Mouse (Mus musculus) heart, embryonic 15.5 days (tissue): Measurements from ENCODE around the gene Vsig2. TPM values are rescaled to one million over a fixed set of nuclear protein-coding genes. Genes with fewer than 3 reads are reported as not detected.

Source experiments
- ATAC-seq: fragments of 200-750 bp; cut with Nextera tagmentation; replicated peaks from 2 replicates; pipeline ENCODE4 v1.8.0; 2017; ENCODE audit warnings: low read depth, moderate TSS enrichment; ENCODE audit not compliant: insufficient number of reproducible peaks, insufficient read depth, low FRiP score
- H3K27ac ChIP-seq: fragments of 300-500 bp; sonication (generic); 2 replicates; pipeline ENCODE4 v1.5.1; 2015; ENCODE audit warnings: mild to moderate bottlenecking, inconsistent platforms
- H3K27me3 ChIP-seq: fragments of 300-500 bp; sonication (generic); 2 replicates; pipeline ENCODE4 v1.6.1; 2015; ENCODE audit warnings: inconsistent platforms
- H3K36me3 ChIP-seq: fragments of 300-500 bp; sonication (generic); 2 replicates; pipeline ENCODE4 v1.6.1; 2015; ENCODE audit warnings: mild to moderate bottlenecking, inconsistent platforms
- H3K4me1 ChIP-seq: fragments of 300-500 bp; sonication (generic); replicated peaks from 2 replicates; pipeline ENCODE4 v1.6.1; 2015; ENCODE audit warnings: inconsistent platforms
- H3K4me2 ChIP-seq: fragments of 300-500 bp; sonication (generic); 2 replicates; pipeline ENCODE4 v1.6.1; 2015; ENCODE audit warnings: inconsistent platforms, mild to moderate bottlenecking, moderate library complexity
- H3K4me3 ChIP-seq: fragments of 300-500 bp; sonication (generic); 2 replicates; pipeline ENCODE4 v1.5.1; 2015; ENCODE audit warnings: mild to moderate bottlenecking, inconsistent platforms
- H3K9ac ChIP-seq: fragments of 300-500 bp; sonication (generic); 2 replicates; pipeline ENCODE4 v1.6.1; 2015; ENCODE audit warnings: mild to moderate bottlenecking, inconsistent platforms
- H3K9me3 ChIP-seq: fragments of 300-500 bp; sonication (generic); replicated peaks from 2 replicates; pipeline ENCODE4 v1.6.1; 2016; ENCODE audit warnings: inconsistent platforms
- WGBS: fragments of 180-500 bp; shearing (Covaris S2); methylation state at CpG from one replicate; pipeline ENCODE4 v1.1.7; 2015; ENCODE audit warnings: mixed read lengths; 5-methylcytosine and 5-hydroxymethylcytosine counted together
- polyA plus RNA-seq: library from polyadenylated mRNA; unstranded; fragments of >200 nt; fragmentation: Nextera tagmentation; extraction: Ambion mirVana; gene quantifications from 2 replicates; pipeline ENCODE4 v1.2.1, GENCODE M21; 2015

Vsig2 gene
- polyA plus RNA-seq: 2.3 and 2.5 TPM in 2 replicates

- Histone ChIP-seq H3K4me1 (peaks cover 27% of the 10 kb centered on the region), H3K27ac (0 out of 2 replicates have a peak within 1 kb of the TSS, but pooled peaks have one; percentile 6), H3K36me3 (no peaks in the 10 kb centered on the region), H3K4me2 (no peak within 1 kb of the TSS), H3K9me3 (no peaks in the 10 kb centered on the region), H3K4me3 (no peak within 1 kb of the TSS), H3K27me3 (no peaks in the 10 kb centered on the region), H3K9ac (no peak within 1 kb of the TSS)
- ATAC-seq: no peak
- 56% methylated on average over 23 of the region's 23 CpGs for WGBS
Measured at GRCm38 (mm10) chr9:37539170-37540025, at the start of gene Vsig2. TSS of gene Vsig2 (plus strand) at chr9:37539255.

GRCm38 (mm10) chr9:37489446-37490120, 49.5 kb upstream of the Vsig2 start:
- peak; percentile 73 for ATAC-seq
- H3K36me3 ChIP-seq: no peaks in the 10 kb centered on the region; the same call in 1 of the 2 replicates
- H3K27me3 ChIP-seq: no peaks in the 10 kb centered on the region
- peak overlapping the region; percentile 91 for H3K4me2 ChIP-seq
- peak overlapping the region; percentile 100 for H3K27ac ChIP-seq
- H3K9me3 ChIP-seq: no peaks in the 10 kb centered on the region
- H3K4me3 ChIP-seq: peak overlapping the region; percentile 99
- under 1% methylated on average over 74 of the region's 75 CpGs for WGBS
- H3K9ac ChIP-seq: peak overlapping the region; percentile 97
- peaks cover 17% of the 10 kb centered on the region for H3K4me1 ChIP-seq

- Histone ChIP-seq H3K36me3 (no peaks in the 10 kb centered on the region; the same call in 1 of the 2 replicates), H3K27me3 (no peaks in the 10 kb centered on the region), H3K4me2 (no peak overlapping the region), H3K27ac (no peak overlapping the region), H3K4me3 (no peak overlapping the region), H3K9me3 (no peaks in the 10 kb centered on the region), H3K9ac (no peak overlapping the region), H3K4me1 (peaks cover 1% of the 10 kb centered on the region; the same call in 1 of the 2 replicates)
- 58% methylated on average over 3 of the region's 3 CpGs for WGBS
- ATAC-seq: no peak
Measured at GRCm38 (mm10) chr9:37495761-37496160, 43.3 kb upstream of the Vsig2 start.

- Histone ChIP-seq H3K4me2 (no peak overlapping the region), H3K36me3 (no peaks in the 10 kb centered on the region; the same call in 1 of the 2 replicates), H3K9ac (no peak overlapping the region), H3K27ac (no peak overlapping the region), H3K4me3 (no peak overlapping the region), H3K9me3 (no peaks in the 10 kb centered on the region), H3K27me3 (no peaks in the 10 kb centered on the region), H3K4me1 (no peaks in the 10 kb centered on the region)
- no peak for ATAC-seq
Measured at GRCm38 (mm10) chr9:37496325-37496724, 42.7 kb upstream of the Vsig2 start.

GRCm38 (mm10) chr9:37500201-37500600, 38.9 kb upstream of the Vsig2 start:
- Histone ChIP-seq H3K4me1 (no peaks in the 10 kb centered on the region), H3K27ac (no peak overlapping the region), H3K4me2 (no peak overlapping the region), H3K4me3 (no peak overlapping the region), H3K27me3 (no peaks in the 10 kb centered on the region), H3K36me3 (no peaks in the 10 kb centered on the region), H3K9me3 (no peaks in the 10 kb centered on the region), H3K9ac (no peak overlapping the region)
- WGBS: 83% methylated on average over 3 of the region's 3 CpGs
- ATAC-seq: no peak

GRCm38 (mm10) chr9:37501170-37501569, 37.9 kb upstream of the Vsig2 start:
- H3K4me3 ChIP-seq: no peak overlapping the region
- no peaks in the 10 kb centered on the region for H3K4me1 ChIP-seq
- 90% methylated on average over 1 of the region's 1 CpGs for WGBS
- no peaks in the 10 kb centered on the region for H3K9me3 ChIP-seq
- H3K27ac ChIP-seq: no peak overlapping the region
- H3K4me2 ChIP-seq: no peak overlapping the region
- no peak for ATAC-seq
- no peak overlapping the region for H3K9ac ChIP-seq
- no peaks in the 10 kb centered on the region for H3K27me3 ChIP-seq
- no peaks in the 10 kb centered on the region for H3K36me3 ChIP-seq

GRCm38 (mm10) chr9:37504348-37504747, 34.7 kb upstream of the Vsig2 start:
- no peak for ATAC-seq
- no peak overlapping the region for H3K4me2 ChIP-seq
- H3K9me3 ChIP-seq: no peaks in the 10 kb centered on the region
- no peak overlapping the region for H3K9ac ChIP-seq
- H3K27ac ChIP-seq: no peak overlapping the region
- H3K36me3 ChIP-seq: no peaks in the 10 kb centered on the region
- no peak overlapping the region for H3K4me3 ChIP-seq
- no peaks in the 10 kb centered on the region for H3K27me3 ChIP-seq
- no peaks in the 10 kb centered on the region for H3K4me1 ChIP-seq

GRCm38 (mm10) chr9:37506023-37506422, 33.0 kb upstream of the Vsig2 start:
- H3K36me3 ChIP-seq: no peaks in the 10 kb centered on the region
- H3K4me1 ChIP-seq: no peaks in the 10 kb centered on the region
- H3K4me2 ChIP-seq: no peak overlapping the region
- H3K4me3 ChIP-seq: no peak overlapping the region
- H3K9me3 ChIP-seq: no peaks in the 10 kb centered on the region
- H3K27ac ChIP-seq: no peak overlapping the region
- H3K27me3 ChIP-seq: no peaks in the 10 kb centered on the region
- ATAC-seq: no peak
- 91% methylated on average over 1 of the region's 1 CpGs for WGBS
- no peak overlapping the region for H3K9ac ChIP-seq

- ATAC-seq: no peak
- Histone ChIP-seq H3K27me3 (no peaks in the 10 kb centered on the region), H3K9ac (no peak overlapping the region), H3K27ac (no peak overlapping the region), H3K4me3 (no peak overlapping the region), H3K9me3 (no peaks in the 10 kb centered on the region), H3K36me3 (no peaks in the 10 kb centered on the region), H3K4me2 (no peak overlapping the region), H3K4me1 (peaks cover 12% of the 10 kb centered on the region)
- 90% methylated on average over 2 of the region's 2 CpGs for WGBS
Measured at GRCm38 (mm10) chr9:37512097-37512496, 27.0 kb upstream of the Vsig2 start.

- Histone ChIP-seq H3K9ac (no peak overlapping the region), H3K9me3 (no peaks in the 10 kb centered on the region), H3K36me3 (peaks cover 8% of the 10 kb centered on the region; the same call in 1 of the 2 replicates), H3K4me3 (no peak overlapping the region), H3K27ac (peak overlapping the region; percentile 0; the same call in 1 of the 2 replicates), H3K27me3 (no peaks in the 10 kb centered on the region), H3K4me1 (peaks cover 12% of the 10 kb centered on the region), H3K4me2 (no peak overlapping the region)
- 60% methylated on average over 3 of the region's 3 CpGs for WGBS
- no peak for ATAC-seq
Measured at GRCm38 (mm10) chr9:37514456-37514855, 24.6 kb upstream of the Vsig2 start.

GRCm38 (mm10) chr9:37517467-37517866, 21.6 kb upstream of the Vsig2 start:
- Histone ChIP-seq H3K27me3 (no peaks in the 10 kb centered on the region), H3K4me3 (no peak overlapping the region), H3K4me1 (peaks cover 12% of the 10 kb centered on the region), H3K36me3 (peaks cover 26% of the 10 kb centered on the region; the same call in 1 of the 2 replicates), H3K9me3 (no peaks in the 10 kb centered on the region), H3K9ac (no peak overlapping the region), H3K4me2 (no peak overlapping the region), H3K27ac (no peak overlapping the region)
- 50% methylated on average over 1 of the region's 1 CpGs for WGBS
- no peak for ATAC-seq
